Mouse (Mus musculus) G1E-ER4 (cell line): ENCODE data around the gene Rdm1. TPM values are rescaled to one million over a fixed set of nuclear protein-coding genes. Genes with fewer than 3 reads are reported as not detected.

Source experiments
- GATA1 ChIP-seq: IDR thresholded peaks from one replicate; pipeline ENCODE4 v1.8.0; 2012; ENCODE audit warnings: low read length, inconsistent platforms
- polyA plus RNA-seq: library from polyadenylated mRNA; stranded (reverse); fragments of >175 nt; gene quantifications from 2 replicates; pipeline ENCODE4 v1.2.3, GENCODE M21; 2012

Rdm1 gene
- polyA plus RNA-seq, 1 experiment: 1.9 TPM

DNA sequence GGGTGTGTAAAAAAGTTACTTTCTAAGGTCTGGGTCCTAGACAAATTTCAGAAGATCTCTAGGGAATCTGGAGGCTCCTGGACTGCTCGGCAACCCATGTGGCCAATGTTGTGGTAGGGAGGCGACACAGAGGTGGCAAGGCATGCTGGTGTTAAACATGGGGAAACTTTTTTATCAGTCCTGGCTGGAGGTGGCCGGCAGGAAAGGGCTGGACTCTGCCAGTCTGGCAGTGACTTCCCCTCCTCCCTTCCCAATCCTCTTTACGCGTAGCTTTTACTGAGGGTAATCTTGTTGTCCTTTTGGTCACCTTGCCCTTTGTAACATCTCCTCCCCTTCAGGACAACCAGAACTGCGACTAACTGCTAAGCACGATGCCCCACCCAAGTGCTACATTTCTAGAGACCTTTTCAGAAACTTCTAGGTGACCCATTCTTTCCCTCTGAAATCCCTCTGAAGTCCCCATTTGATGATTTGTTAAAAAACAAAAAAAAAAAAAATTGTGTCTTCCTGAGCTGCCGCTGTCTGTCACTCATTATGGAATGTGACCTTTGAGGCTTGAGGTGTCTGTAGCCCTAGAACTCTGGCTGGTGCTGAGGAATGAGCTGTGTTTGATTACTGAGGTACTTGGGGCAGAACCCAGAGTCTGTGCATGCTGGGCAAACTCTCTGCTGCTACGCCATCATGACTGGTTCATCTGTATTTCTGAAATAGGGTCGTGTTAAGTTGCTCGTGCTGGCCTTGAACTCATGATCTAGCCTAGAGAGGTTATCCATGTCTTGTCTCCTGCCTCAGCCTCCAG is 36.4 kb downstream of the Rdm1 start:
- no peak for TF ChIP-seq GATA1

- TF ChIP-seq GATA1: no peak
Measured at GRCm38 (mm10) chr11:101664825-101665635, 38.0 kb downstream of the Rdm1 start, which contains the start of gene Arl4d. Gene Arl4d (plus strand): TSS chr11:101665541.

DNA sequence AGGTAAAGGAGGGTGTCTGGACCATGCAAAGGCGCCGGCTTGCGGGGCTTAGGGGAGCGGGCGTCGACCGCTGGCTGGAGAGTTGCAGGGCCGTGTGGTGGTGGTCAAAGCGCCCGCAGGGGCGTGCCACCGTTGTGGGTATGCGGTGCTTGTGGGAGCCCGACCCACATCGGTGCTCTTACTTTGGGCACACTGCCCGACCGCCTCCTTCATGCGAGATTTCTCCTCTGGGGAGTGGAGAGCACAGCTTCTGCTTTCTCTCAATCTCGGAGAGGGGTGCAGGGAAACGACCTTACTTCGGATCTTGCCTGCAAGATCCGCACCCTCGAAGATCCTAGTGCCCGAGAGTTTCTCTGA is 38.6 kb downstream of the Rdm1 start:
- TF ChIP-seq GATA1: no peak

- TF ChIP-seq GATA1: no peak
Measured at GRCm38 (mm10) chr11:101666626-101667345, 39.8 kb downstream of the Rdm1 start.

DNA sequence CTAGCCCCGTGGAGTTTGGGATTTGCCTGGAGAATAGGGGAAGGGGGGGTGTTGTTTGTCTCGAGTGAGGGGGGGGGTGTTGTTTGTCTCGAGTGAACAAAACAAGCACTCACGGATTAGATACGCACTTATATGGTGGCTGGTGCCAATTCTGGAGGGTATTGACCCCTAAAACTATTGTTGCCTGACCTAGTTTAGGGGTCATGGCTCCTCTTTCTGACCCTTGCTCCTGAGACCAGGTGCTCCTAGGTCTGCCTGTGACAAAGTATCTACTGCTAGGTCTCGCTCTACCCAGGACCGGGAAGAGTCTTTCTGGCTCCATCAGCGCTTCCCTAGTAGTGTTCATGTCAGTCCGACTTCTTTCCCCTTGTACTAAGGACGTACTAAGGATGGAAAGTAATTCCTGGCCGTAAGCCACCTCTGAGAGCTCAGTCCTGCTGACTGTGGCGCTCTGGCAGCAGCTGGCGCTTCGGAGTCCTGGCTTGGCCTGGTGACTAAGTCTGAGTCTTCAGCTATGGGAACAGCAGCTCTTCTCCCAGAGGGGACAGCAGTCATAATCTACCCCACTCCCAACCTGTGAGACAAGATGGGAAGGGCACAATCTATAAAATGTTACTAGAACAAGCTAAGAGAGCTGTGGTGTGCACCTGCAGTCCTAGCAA is 41.0 kb downstream of the Rdm1 start:
- TF ChIP-seq GATA1: no peak

DNA sequence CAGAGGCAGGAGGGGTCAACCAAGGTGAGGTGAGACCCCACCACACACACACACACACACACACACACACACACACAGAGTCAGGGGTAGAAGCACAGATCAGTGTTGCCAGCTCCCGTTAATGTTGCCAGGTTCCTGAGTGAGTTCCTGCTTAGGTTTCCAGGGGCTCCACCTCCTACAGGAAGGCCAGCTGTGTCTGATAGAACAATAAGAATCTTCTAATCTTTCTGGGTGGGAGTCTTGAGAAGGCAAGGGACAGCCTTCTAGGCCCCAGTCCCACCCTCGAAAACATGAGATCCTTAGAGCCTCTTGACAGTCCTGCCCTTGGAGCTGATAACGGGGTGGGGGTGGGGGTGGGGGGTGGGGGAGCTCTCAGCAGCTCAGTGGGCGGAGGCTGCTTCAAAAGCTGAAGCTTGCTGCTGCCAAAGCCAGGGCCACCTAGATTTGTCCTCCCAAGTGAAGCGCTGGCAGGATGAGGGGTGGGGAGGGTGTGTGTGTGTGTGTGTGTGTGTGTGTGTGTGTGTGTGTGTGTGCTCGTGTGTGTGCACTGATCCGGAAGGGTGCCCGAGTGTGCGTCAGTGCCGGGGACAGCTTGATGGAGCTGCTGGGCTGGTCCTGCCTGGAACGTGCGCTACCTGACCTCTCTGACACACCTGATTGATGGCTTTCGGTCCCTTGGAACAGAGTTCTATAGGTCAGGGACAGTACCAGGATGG is 41.7 kb downstream of the Rdm1 start:
- no peak for TF ChIP-seq GATA1

- peak; percentile 7 for TF ChIP-seq GATA1
Measured at GRCm38 (mm10) chr11:101670334-101670733, 43.3 kb downstream of the Rdm1 start.

- no peak for TF ChIP-seq GATA1
Measured at GRCm38 (mm10) chr11:101671255-101671654, 44.3 kb downstream of the Rdm1 start.

- TF ChIP-seq GATA1: no peak
Measured at GRCm38 (mm10) chr11:101673010-101673642, 46.1 kb downstream of the Rdm1 start.

GRCm38 (mm10) chr11:101674106-101674505 is 47.1 kb downstream of the Rdm1 start:
- no peak for TF ChIP-seq GATA1

DNA sequence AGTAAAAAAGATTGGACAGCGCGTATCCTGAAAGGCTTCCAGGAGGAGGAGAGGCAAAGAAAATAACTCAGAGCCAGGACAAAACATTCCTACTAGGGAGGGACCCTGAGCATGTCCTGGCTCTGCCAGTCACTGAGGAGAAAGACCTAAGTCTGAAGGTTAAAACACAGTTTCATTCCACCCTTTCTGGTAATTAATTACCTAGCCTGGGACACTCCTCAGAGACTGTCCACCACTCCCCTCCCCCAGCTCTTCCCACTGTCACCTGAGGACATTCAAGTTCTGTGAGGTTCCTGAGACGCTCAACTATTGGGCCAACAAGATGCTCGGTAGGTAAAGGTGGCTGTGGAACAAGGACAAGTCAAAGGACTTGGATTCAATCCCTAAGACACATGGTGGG is 48.4 kb downstream of the Rdm1 start:
- no peak for TF ChIP-seq GATA1

GRCm38 (mm10) chr11:101677655-101678054 is 50.7 kb downstream of the Rdm1 start:
- TF ChIP-seq GATA1: no peak

- TF ChIP-seq GATA1: no peak
Measured at GRCm38 (mm10) chr11:101678770-101679169, 51.8 kb downstream of the Rdm1 start.

DNA sequence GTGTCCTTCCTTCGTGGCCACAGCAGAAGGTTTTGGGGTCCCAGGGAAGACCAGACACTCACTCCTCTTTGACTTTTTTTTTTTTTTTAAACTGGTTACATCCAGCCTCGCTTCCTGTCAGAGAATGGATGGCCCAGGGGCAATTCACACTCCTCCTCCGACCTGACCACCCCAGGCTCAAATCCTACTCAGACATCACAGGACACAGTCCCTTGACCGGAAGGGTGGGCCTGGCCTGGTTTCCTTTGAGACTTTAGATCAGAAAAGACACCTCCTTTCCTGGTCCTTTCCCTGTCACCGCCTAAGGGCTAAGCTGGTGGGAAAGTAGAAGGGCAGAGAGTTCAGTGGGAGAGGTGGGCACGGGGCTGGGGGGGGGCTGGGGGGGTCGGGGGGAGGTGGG is 52.9 kb downstream of the Rdm1 start:
- TF ChIP-seq GATA1: no peak
